Mouse (Mus musculus) right cerebral cortex, adult 2 months (tissue): ENCODE data around the gene Lexm.
A peak's percentile ranks its signal among the peaks of the same experiment; 100 is the strongest.

Experiments used
- DNase-seq, 2 experiments: peaks; one replicate each; pipeline ENCODE4 v3.0.0; 2021 to 2022; ENCODE audit warnings: low spot score in 2 of 2

Lexm gene

DNA sequence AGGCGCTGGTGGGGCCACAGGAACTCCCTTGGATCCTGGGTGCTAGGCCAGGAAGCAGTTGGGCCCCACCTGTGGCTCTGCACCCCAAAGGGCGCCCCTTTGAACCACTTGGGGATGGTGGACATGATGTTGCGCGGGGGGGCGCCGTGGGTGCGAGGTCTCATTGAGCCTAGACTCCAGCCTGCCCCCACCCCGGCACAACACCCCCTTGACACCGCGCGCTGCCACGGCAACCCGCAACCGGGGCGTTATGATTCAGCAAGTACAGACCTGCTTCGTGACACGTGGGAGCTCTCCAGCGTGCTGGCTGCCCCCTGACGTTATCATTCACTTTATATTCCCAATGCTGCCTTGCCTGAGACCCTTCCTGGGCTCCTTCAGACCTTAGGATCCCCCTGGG lies at the start of gene Lexm:
Lexm (minus strand) TSS at position 186 of the 400 bp plus-strand sequence.
- DNase-seq = peak; percentile 43 to 59

DNA sequence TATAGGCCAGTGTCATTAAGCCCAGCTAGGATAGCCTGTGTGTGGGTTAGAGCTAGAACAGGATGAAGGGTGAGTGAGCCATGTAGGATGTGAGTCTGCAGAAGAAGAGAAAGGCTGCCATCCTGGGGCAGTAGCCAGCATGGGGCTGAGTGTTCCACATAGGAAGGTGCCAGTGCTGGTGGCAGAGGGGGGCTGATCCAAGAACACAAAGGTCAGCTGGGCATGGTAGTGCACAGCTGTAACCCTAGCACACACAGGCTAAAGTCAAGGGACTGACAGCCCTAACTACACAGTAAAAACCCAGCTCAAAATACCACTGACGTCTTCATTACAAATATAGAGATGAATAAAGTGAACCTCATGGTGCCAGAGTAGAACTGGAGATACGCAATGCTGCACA lies 49.5 kb upstream of the Lexm start:
- DNase-seq = no peak

DNA sequence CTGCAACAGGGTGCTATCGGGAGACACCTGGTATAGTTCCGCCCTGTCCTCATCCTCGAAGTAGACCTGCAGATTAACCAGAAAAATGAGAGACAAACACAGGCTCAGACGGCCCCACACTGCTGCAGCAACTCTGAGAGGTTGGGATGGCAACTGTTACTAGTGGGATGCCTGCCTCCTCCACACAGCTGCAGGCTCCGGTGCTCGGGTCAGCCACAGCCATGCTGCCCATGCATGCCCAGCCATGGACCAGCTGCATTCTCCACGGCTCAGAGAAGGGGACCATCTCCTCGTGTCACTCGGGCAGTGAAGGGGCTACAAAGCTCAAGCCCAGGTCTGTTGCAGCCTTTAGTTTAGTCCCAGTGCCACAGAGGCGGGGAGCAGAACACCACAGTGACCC lies 48.6 kb upstream of the Lexm start:
- DNase-seq = no peak

DNA sequence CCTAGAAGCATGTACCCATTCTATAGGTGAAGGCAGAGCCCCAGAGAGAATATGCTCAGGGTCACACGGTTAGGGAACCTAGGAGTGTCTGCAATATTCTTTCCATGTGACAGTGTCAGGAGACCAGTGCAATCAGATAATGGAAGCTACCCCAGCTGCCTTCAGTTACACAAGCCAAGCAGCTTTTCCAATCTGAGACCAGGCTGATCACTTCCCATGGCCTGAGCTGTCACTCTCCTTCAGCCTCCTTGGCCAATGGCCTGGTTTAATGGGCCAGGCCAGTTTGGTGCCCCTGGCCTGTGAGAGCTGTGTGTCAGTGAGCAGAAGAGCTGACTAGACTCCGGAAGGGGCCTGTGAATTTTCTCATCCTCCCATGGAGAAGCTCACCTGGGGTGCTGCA lies 48.2 kb upstream of the Lexm start:
- DNase-seq = no peak

DNA sequence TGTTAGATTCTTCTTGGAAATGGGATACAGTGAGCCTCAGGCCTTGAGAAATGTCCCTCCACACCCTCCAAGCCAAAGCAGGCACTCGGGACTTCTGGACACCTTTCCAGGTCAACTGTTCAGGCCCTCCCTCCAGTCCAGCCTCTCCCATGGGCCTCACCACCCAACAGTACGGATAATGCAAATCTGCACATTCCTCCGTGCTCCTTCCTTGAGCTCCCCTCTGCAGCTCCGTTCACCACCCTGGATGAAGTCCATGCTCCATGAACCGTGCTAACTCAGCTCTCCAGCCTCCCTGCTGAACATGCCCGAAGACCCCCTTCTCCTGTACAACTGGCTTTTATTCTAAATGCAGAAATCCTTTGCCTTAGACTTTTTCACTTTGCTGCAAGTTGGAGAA lies 47.7 kb upstream of the Lexm start:
- DNase-seq = no peak

DNA sequence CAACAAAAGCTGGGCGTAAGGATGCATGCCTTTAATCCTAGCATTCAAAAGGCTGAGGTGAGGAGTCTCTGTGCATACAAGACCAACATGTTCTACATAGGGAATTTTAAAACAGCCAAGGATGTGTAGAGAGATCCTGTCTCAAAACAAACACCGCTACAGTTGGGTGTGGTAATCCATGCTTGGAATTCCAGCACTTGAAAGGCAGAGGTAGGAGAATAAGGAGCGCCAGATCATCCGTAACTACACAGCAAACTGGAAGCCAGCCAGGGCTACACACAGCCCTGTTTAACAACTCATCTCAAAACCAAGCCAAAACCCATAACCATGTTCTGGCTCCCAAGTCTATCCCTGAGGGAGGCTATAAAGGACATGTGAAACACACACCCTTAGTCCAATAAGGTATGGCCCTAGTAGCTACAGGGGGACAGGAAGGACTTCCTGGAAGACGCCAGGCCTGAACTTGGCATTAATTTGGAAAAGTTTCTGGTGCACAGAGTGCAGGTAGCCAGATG lies 47.0 kb upstream of the Lexm start:
- no peak for DNase-seq

DNA sequence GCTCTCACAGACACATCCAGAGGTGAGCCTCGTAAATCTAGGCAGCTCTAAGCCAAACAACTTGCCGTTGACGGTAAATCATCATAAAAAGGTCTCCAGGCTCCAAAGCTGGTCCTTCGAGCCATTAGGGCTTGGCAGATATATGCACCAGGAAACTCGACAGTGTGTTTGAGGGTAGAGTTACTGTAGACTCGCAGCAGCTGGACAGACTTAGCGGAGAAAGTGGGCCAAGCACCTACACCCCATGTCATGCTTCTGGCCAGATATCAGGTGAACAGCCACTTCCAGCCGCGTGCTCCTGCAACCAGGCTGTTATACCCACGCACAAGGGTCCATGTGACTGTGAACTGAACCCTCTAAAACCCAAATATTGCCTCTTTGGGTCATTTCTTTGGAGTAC lies 38.6 kb upstream of the Lexm start:
- DNase-seq = no peak

DNA sequence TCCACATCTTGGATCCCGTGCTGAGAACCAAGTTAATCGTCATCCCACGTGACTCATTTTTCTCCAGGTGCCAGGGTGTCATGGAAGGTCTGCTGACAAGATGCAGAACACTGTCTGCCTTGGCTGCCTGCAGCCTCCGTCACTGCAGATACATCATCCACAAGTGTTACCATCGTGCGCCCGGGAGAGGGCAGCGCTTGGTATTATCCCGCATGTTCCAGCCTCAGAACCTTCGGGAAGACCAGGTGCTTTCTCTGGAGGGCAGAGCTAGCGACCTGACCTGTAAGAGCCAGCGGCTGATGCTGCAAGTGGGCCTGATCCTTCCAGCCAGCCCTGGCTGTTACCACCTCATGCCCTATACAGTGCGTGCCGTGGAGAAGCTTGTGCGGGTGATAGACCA lies 36.0 kb upstream of the Lexm start:
- DNase-seq = no peak

DNA sequence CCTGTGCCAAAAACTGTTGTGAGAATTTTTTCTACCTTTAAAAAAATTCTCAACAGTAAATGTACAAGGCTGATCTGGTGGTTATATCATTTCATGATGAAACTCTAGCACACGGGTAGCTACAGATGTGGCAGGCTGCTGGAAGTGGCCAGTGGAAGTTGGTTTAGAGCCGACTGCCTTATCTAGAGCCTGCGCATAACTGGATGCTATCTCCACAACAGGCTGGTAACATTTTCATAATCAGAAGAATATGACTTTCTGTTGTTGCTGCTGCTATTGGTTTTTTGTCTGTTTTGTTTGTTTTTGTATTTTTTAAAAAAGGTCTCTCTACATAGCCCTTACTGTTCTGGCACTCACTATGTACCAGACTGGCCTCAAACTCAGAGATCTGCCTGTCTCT lies 35.5 kb upstream of the Lexm start:
- no peak for DNase-seq

DNA sequence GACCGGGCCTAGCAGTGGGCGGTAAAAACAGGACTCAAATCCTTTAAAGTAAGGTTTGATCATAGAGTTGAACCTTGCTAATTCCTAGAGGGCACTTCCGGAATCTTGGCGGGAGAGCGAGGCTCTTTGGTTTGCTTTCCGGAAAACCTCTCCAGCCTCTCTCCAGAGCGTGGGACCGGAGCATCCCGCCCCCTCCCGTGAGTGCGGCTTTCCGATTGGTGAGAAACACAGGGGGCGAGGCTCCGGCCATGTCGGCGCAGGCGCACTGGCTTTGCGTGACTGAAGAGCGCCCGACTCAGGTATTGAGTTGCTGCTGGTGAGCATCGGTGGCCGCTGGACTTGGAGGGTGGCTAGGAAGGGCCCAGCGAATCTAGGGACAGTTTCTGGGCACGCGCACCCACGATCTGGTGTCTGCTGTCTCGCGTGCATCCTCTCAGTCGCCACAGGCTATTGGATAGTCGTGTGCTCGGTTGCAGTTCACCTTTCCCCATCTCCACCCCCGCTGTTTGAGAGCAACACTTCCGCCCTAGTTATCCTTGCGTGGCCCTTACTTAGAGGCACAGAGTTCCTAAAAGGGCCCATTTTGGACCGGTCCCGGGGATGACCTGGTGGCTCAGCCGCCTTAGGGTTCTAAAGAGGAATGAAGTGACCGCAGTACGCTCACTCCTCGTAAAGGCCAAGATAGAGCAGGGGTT lies 33.9 kb upstream of the Lexm start, which contains the start of gene Pars2:
Pars2 (plus strand) TSS at position 237 of the 695 bp plus-strand sequence.
- peak; percentile 95 to 97 for DNase-seq

DNA sequence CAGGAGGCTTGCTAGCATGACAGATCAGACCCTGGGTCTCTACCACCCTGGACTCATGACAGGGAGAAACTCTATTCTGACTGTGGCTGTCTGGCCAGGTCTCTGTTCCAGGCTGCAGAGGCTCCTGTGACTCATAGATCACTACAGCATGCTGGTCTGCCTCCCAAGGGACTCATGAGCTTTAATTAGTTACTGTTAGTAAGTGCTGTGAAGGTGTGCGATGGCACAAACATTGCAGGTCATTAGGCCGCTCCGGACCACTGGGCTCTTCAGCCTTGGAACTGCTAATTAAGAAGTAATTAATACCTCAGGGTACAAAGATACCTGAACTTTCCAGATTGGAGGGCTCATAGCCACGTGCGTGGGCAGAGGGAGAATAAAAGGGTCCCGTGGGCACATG lies 30.1 kb upstream of the Lexm start:
- DNase-seq = no peak

DNA sequence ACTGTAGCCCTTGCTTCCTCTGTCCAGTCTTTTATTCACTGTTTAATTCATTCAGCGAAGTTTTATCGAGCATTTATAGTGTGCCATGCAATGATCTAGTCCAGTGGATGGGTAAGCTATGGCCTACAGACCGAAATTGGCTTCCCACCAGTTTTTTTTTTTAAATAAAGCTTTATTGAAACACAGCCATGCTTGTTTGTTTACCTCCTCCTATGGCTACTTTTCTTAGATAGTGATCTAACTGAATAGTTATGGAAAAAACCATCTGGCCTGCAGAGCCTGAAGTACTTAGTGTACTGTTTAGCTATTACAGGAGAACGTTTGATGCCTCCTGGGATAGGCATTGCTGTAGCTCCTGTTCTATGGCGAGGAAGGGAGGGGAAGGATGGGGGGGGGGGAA lies 28.8 kb upstream of the Lexm start:
- no peak for DNase-seq

DNA sequence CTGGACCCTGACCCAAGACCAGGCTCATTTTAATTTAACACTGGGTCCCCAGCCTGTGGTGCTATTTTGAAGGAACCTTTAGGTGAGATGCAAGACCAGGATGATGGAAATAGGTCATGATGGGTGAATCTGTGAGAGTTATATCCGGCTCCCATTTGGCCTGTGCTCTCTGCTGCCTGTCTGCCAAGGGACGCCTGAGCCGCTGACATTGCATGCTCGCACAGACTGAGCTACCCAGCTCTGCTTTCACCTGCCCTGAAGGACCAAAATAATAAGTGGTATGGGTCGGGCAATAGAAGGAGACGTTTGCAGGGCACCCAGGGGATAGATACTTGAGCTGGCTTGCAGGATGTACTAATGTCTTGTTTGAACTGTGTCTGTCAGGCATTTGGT lies 27.2 kb upstream of the Lexm start:
- no peak for DNase-seq

DNA sequence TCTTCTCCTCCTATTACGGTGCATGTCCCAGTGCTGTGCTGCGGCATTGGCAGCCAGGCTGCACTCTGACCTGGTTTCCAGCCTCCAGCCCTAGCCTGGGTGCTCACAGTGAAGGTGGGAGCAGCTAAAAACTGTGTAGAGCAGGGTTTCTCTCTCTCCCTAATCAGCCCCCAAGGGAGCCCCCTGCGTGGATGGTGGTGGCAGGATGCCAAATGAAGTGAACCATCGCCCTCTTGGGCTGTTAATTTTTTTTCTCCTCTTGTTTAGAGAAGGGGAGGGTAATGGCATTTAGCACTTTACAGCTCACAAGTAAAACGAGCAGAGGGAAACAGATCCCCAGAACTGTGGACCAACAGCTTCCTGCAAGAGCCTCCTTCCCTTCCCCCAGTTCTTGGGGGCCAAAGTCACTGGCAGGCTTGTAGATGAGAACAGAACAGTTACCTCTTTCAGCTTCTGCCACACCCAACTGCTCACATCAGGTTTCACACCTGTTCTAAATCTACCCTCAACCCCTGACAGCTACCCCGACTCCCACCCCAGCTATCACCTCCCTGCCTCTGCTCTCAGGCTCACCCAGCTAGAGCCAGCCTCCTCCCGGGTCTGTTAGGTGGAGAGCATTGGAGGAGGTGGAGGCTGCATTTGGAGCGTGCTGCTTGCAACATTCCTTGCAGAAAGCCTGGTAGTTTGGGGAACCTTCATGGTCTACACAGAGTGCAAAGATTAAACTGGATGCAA lies 26.6 kb upstream of the Lexm start:
- no peak for DNase-seq

DNA sequence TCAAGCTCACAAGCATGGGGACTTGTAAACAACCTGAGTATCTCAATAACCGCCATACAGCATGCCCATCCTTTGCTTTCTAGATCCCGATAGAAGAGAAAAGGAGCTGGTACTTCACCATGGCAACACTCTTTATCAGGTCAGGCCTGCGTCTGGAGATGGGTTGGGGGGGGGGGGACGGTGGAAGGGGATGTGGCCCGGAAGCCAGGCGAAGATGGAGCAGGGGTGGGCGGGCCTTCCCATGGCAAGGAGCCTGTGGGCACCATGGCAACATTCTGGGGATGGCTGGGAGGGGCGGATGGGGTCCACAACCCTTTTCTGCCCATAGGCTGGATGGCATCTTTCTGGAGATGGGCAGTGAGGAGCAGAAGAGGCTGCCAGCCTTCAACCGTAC lies 17.0 kb upstream of the Lexm start:
- DNase-seq = no peak

DNA sequence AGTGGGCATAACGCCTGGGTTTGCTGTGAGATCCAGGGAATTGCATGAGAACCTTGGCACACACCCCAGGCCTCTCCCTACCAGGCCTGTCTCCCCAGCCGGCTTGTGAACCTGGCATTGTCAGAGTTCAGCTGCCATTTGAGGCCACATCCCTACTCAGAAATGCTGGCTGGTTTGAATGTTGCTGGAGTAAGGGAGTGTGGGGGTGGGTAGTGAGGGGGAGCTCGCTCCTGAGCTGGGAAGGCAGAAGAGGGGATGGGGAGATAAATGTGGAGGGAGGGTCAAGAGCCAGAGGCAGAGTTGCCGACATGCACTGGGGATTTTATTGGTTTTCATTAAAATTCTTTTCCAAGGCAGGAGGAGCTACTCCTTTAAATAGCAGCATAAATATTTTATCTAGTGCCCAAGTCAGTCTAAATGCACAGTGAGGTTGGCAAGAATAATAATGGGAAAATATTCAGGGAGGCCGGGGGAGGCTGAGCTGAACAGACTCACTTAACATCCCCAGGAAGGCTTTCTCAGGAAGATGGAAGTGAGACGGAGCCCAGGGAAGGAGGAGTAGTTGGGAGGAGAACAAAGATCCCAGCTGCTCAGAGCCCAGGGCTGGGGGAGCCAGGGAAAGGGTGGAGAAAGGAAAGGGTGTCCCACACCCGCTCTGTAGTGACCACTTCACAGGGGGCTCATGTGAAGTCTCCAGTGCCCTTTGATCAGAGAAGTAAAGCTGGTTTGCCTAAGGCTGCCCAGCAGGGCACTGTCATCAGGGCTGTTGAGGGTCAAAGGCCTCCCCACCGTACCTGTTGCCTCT lies 16.4 kb upstream of the Lexm start:
- DNase-seq = peak in 1 of 2 experiments; percentile 39

DNA sequence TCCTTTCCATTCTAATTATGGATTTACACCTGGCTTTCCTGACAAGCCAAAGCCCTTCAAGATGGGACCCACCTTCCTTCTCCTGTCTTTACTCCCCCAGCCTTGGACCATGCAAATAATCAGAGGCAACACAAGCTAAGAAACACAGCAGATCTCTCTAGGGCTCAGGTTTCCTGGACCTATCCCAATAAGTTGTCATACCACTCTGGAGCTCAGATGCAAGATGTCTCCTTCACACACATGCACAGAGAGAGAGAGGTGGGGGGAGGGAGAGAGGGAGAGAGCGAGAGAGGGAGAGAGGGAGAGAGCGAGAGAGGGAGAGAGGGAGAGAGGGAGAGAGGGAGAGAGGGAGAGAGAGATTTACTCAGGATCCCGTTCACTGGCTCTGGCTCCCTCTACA lies 15.3 kb upstream of the Lexm start:
- DNase-seq = no peak

DNA sequence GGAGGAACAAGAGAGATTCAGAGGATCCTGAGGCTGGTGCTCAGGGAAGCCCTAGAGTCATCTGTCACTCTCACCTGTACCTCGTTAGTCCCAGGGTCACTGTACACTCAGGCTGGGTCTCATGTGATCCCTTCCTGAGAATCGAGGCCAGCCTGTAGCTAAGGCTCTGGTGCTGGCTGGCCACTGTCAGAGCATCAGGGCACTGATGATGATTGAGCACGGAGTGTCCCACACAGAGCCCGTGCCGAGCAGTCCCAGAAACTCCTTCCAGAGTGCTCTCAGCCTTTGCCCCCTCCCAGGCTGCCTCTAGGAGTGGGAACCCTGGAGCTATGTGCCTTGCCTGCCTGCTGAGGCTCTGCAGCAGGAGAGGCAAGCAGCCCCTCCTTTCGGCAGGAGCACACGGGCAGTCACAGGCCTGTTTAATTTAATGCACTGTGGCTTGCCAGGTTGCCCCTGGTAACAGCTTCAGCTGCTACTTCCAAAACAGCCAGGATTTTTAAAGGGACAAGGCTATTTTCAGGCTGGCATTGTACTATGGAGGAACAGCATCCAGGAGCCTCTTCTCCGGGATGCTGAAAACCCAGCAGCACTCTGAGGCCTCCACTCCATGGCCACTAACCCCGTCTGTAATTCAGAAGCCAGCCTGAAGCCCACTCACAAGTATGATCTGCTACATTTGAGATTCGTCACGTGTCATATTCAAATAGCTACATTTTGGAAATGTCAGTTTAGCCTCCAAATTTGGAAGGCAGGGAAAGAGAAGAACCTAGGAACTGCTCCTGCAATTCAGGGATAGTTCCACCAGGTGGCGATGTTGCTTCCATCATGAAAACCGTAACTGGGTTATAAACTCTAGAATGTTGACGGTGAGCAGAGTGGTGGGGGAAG lies 13.5 kb upstream of the Lexm start:
- DNase-seq = peak; percentile 96

DNA sequence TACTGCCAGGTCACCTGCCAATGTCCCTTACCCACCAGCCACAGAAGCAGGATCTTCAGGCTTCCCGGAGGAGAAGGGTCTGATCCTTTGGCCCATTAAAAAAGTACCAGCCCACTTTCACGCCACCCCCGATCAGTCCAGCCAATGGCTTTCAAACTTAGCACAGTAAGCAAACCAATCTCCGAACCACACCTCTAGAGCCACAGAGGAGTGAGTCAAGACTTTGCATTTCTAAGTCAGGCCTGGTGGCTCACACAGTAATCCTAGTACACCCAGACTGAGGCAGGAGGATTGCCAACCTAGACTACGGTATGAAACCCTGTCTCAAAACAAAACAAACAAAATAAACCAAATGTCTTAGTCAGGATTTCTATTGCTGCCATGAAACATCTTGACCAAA lies 12.3 kb upstream of the Lexm start:
- DNase-seq = no peak

DNA sequence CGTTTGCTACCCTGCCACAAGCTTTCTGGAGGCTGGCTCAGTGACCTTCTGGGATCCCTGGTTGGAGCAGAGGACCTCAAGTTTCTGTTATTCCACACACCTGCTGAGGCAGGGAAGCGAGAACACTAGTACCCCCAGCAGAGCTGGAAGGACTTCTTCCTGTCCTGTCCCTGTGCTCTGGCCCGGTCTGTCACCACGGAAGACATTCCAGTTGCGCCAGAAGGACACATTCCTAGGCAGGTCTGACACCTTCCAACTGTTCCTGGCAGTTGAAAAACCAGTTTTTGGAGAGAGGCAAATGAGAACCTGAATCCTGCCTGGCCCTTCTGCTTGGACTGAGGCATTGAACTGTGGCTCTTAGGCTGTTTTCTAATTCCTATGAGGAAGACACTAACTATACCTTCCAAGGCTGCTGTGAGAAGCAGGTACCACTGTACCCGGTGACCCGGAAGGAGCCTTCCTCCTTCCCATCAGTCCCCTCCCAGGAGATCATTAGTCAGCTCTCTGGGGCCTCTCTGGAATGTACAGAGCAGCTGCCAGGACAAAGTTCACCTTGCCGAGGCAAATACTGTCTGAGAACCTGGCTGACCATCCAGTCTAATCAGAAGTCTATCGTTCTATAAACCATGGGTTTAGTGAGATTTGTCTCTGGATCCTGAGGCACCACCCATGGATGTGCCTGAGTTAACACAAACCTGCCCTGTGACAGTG lies 11.8 kb upstream of the Lexm start:
- no peak for DNase-seq

DNA sequence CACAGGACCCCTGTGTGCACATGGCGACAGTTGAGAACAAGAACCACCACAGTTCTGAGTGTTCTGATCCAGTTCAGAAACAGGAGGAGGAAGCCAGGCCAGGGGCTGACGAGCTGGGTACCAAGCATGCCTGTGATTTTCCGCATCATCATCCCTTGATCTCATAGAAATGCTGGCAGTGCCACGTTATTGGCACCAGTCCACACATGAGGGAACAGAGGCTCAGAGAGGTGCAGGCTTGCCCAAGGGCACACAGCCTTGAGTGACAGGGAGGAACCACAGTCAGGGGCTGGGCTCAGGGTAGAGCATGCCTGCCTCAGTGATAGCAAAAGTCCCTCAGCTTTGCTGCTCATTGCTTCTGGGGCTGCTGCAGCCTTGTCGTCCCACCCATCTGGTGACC lies 10.8 kb upstream of the Lexm start:
- DNase-seq = no peak
